Mouse (Mus musculus) inflammation-experienced regulatory T-cells, adult 6 months (primary cell): ENCODE measurements around the gene Ehd3. TPM values are rescaled to one million over a fixed set of nuclear protein-coding genes. Genes with fewer than 3 reads are reported as not detected.

ENCODE experiments used
- polyA plus RNA-seq, 3 experiments: library from polyadenylated mRNA; unstranded; fragments of 100-300 nt; shearing (Covaris generic); gene quantifications; one replicate each; pipeline ENCODE4 v1.2.1; 2017

The Ehd3 gene
- polyA plus RNA-seq, 3 experiments from 2014 or later: 54.9 to 87.1 (median 77.4) TPM

Other genes starting within 250 kb of the Ehd3 start
- 1 to 10 TPM in 2 of 3 experiments, under 1 TPM in 1; 0.66 to 2.1 (median 2.0) TPM for gene Galnt14, start 93.7 kb upstream of the Ehd3 start, polyA plus RNA-seq
- gene Xdh, start 146.1 kb downstream of the Ehd3 start, polyA plus RNA-seq: 10 to 100 TPM; 15.8 to 38.5 (median 37.1) TPM
- gene Srd5a2, start 243.8 kb downstream of the Ehd3 start, polyA plus RNA-seq: not detected